Mouse (Mus musculus) heart, embryonic 10.5 days (tissue): ENCODE data around the gene Spcs2. TPM values are rescaled to one million over a fixed set of nuclear protein-coding genes. Genes with fewer than 3 reads are reported as not detected.

ENCODE experiments used
- DNase-seq: peaks from one replicate; pipeline ENCODE4 v3.0.0-alpha.2; 2017; ENCODE audit warnings: low spot score
- H3K27ac ChIP-seq: fragments of 300-500 bp; sonication (generic); 2 replicates; pipeline ENCODE4 v1.5.1; 2016; ENCODE audit warnings: mild to moderate bottlenecking
- H3K27me3 ChIP-seq: fragments of 300-500 bp; sonication (generic); 2 replicates; pipeline ENCODE4 v1.6.1; 2016; ENCODE audit warnings: mild to moderate bottlenecking; ENCODE audit not compliant: poor library complexity, insufficient read depth, severe bottlenecking
- H3K36me3 ChIP-seq: fragments of 300-500 bp; sonication (generic); 2 replicates; pipeline ENCODE4 v1.6.1; 2016; ENCODE audit warnings: mild to moderate bottlenecking, moderate library complexity
- H3K4me1 ChIP-seq: fragments of 300-500 bp; sonication (generic); 2 replicates; pipeline ENCODE4 v1.6.1; 2016; ENCODE audit warnings: mild to moderate bottlenecking
- H3K4me3 ChIP-seq: fragments of 300-500 bp; sonication (generic); 2 replicates; pipeline ENCODE4 v1.5.1; 2016; ENCODE audit warnings: mild to moderate bottlenecking, moderate library complexity
- H3K9me3 ChIP-seq: fragments of 300-500 bp; sonication (generic); 2 replicates; pipeline ENCODE4 v1.6.1; 2016; ENCODE audit warnings: mild to moderate bottlenecking, moderate library complexity
- WGBS: fragments of 180-500 bp; shearing (Covaris S2); methylation state at CpG from one replicate; pipeline ENCODE4 v1.1.7; 2016; 5-methylcytosine and 5-hydroxymethylcytosine counted together
- polyA plus RNA-seq: library from polyadenylated mRNA; unstranded; fragments of >200 nt; fragmentation: Nextera tagmentation; extraction: Ambion mirVana; gene quantifications from 2 replicates; pipeline ENCODE4 v1.2.1, GENCODE M21; 2016

The Spcs2 gene
- polyA plus RNA-seq, 1 experiment from 2014 or later = 302 TPM

- Histone ChIP-seq H3K9me3 (no peaks in the 10 kb centered on the region), H3K4me1 (peaks cover 28% of the 10 kb centered on the region), H3K36me3 (peaks cover 35% of the 10 kb centered on the region), H3K27ac (no peak overlapping the region), H3K4me3 (no peak overlapping the region), H3K27me3 (no peaks in the 10 kb centered on the region)
- no peak for DNase-seq
- 86% methylated on average over 14 of the region's 14 CpGs for WGBS
Measured at GRCm38 (mm10) chr7:99856266-99856861, 6.9 kb downstream of the Spcs2 start.

GRCm38 (mm10) chr7:99854311-99854710 is 9.0 kb downstream of the Spcs2 start:
- no peak overlapping the region for H3K27ac ChIP-seq
- WGBS = 91% methylated on average over 4 of the region's 4 CpGs
- DNase-seq = no peak

GRCm38 (mm10) chr7:99853350-99853749 is 9.9 kb downstream of the Spcs2 start:
- Histone ChIP-seq H3K36me3 (peaks cover 42% of the 10 kb centered on the region), H3K27ac (no peak overlapping the region), H3K9me3 (no peaks in the 10 kb centered on the region), H3K4me1 (peaks cover 25% of the 10 kb centered on the region), H3K27me3 (no peaks in the 10 kb centered on the region), H3K4me3 (no peak overlapping the region)
- WGBS = 87% methylated on average over 7 of the region's 7 CpGs
- no peak for DNase-seq

More at GRCm38 (mm10) chr7:99854311-99854710, 9.0 kb downstream of the Spcs2 start:
- H3K4me1 ChIP-seq = peaks cover 28% of the 10 kb centered on the region
- H3K27me3 ChIP-seq = no peaks in the 10 kb centered on the region
- H3K9me3 ChIP-seq = no peaks in the 10 kb centered on the region
- no peak overlapping the region for H3K4me3 ChIP-seq
- peaks cover 35% of the 10 kb centered on the region for H3K36me3 ChIP-seq

- H3K9me3 ChIP-seq = no peaks in the 10 kb centered on the region
- DNase-seq = no peak
- no peaks in the 10 kb centered on the region for H3K27me3 ChIP-seq
- 83% methylated on average over 6 of the region's 6 CpGs for WGBS
- no peak overlapping the region for H3K4me3 ChIP-seq
- H3K36me3 ChIP-seq = peaks cover 53% of the 10 kb centered on the region
- no peak overlapping the region for H3K27ac ChIP-seq
- H3K4me1 ChIP-seq = peaks cover 12% of the 10 kb centered on the region
Measured at GRCm38 (mm10) chr7:99851618-99852017, 11.6 kb downstream of the Spcs2 start.

GRCm38 (mm10) chr7:99851121-99851520 is 12.1 kb downstream of the Spcs2 start:
- no peak for DNase-seq
- Histone ChIP-seq H3K9me3 (no peaks in the 10 kb centered on the region), H3K27ac (no peak overlapping the region), H3K36me3 (peaks cover 53% of the 10 kb centered on the region), H3K4me1 (peaks cover 9% of the 10 kb centered on the region; the same call in 1 of the 2 replicates), H3K4me3 (no peak overlapping the region), H3K27me3 (no peaks in the 10 kb centered on the region)
- WGBS = 82% methylated on average over 1 of the region's 1 CpGs

- peaks cover 51% of the 10 kb centered on the region for H3K36me3 ChIP-seq
Measured at GRCm38 (mm10) chr7:99850534-99850933, 12.7 kb downstream of the Spcs2 start.

GRCm38 (mm10) chr7:99845533-99846236 is 17.6 kb downstream of the Spcs2 start:
- Histone ChIP-seq H3K36me3 (peaks cover 74% of the 10 kb centered on the region), H3K4me3 (no peak overlapping the region), H3K27me3 (no peaks in the 10 kb centered on the region), H3K9me3 (no peaks in the 10 kb centered on the region), H3K4me1 (0 out of 2 replicates have a peak, but pooled peaks cover 8% of the 10 kb centered on the region), H3K27ac (peak overlapping the region; percentile 36; the same call in 1 of the 2 replicates)
- no peak for DNase-seq
- WGBS = 89% methylated on average over 8 of the region's 8 CpGs

More at GRCm38 (mm10) chr7:99850534-99850933, 12.7 kb downstream of the Spcs2 start:
- Histone ChIP-seq H3K4me3 (no peak overlapping the region), H3K27me3 (no peaks in the 10 kb centered on the region), H3K27ac (no peak overlapping the region), H3K9me3 (no peaks in the 10 kb centered on the region), H3K4me1 (peaks cover 9% of the 10 kb centered on the region; the same call in 1 of the 2 replicates)
- no peak for DNase-seq
- 94% methylated on average over 5 of the region's 5 CpGs for WGBS

GRCm38 (mm10) chr7:99838241-99838640 is 25.0 kb downstream of the Spcs2 start:
- Histone ChIP-seq H3K27ac (peak overlapping the region; percentile 12; the same call in 1 of the 2 replicates), H3K9me3 (no peaks in the 10 kb centered on the region), H3K4me1 (peaks cover 31% of the 10 kb centered on the region), H3K36me3 (peaks cover 63% of the 10 kb centered on the region), H3K27me3 (no peaks in the 10 kb centered on the region), H3K4me3 (no peak overlapping the region)
- DNase-seq = no peak
- 86% methylated on average over 3 of the region's 3 CpGs for WGBS

GRCm38 (mm10) chr7:99837358-99838071 is 25.7 kb downstream of the Spcs2 start:
- Histone ChIP-seq H3K4me1 (peaks cover 31% of the 10 kb centered on the region), H3K9me3 (no peaks in the 10 kb centered on the region), H3K36me3 (peaks cover 56% of the 10 kb centered on the region), H3K27ac (peak overlapping the region; percentile 12; the same call in 1 of the 2 replicates), H3K27me3 (no peaks in the 10 kb centered on the region), H3K4me3 (no peak overlapping the region)
- DNase-seq = no peak
- WGBS = 63% methylated on average over 6 of the region's 6 CpGs

GRCm38 (mm10) chr7:99836781-99837180 is 26.5 kb downstream of the Spcs2 start:
- no peak for DNase-seq
- Histone ChIP-seq H3K9me3 (no peaks in the 10 kb centered on the region), H3K4me3 (no peak overlapping the region), H3K27ac (no peak overlapping the region), H3K4me1 (peaks cover 31% of the 10 kb centered on the region), H3K36me3 (peaks cover 50% of the 10 kb centered on the region), H3K27me3 (no peaks in the 10 kb centered on the region)
- WGBS = 51% methylated on average over 4 of the region's 4 CpGs

GRCm38 (mm10) chr7:99834314-99834853 is 28.9 kb downstream of the Spcs2 start:
- Histone ChIP-seq H3K9me3 (no peaks in the 10 kb centered on the region), H3K27ac (no peak overlapping the region), H3K36me3 (peaks cover 26% of the 10 kb centered on the region), H3K4me3 (no peak overlapping the region), H3K27me3 (no peaks in the 10 kb centered on the region), H3K4me1 (peaks cover 20% of the 10 kb centered on the region)
- no peak for DNase-seq
- 87% methylated on average over 5 of the region's 5 CpGs for WGBS

- H3K36me3 ChIP-seq = peaks cover 20% of the 10 kb centered on the region
- H3K27ac ChIP-seq = no peak overlapping the region
- DNase-seq = no peak
- H3K4me3 ChIP-seq = no peak overlapping the region
- 87% methylated on average over 2 of the region's 2 CpGs for WGBS
- H3K27me3 ChIP-seq = no peaks in the 10 kb centered on the region
- H3K4me1 ChIP-seq = peaks cover 20% of the 10 kb centered on the region
- no peaks in the 10 kb centered on the region for H3K9me3 ChIP-seq
Measured at GRCm38 (mm10) chr7:99833846-99834222, 29.4 kb downstream of the Spcs2 start.
